Mouse (Mus musculus): Measurements from ENCODE around the gene Optn.

DNA sequence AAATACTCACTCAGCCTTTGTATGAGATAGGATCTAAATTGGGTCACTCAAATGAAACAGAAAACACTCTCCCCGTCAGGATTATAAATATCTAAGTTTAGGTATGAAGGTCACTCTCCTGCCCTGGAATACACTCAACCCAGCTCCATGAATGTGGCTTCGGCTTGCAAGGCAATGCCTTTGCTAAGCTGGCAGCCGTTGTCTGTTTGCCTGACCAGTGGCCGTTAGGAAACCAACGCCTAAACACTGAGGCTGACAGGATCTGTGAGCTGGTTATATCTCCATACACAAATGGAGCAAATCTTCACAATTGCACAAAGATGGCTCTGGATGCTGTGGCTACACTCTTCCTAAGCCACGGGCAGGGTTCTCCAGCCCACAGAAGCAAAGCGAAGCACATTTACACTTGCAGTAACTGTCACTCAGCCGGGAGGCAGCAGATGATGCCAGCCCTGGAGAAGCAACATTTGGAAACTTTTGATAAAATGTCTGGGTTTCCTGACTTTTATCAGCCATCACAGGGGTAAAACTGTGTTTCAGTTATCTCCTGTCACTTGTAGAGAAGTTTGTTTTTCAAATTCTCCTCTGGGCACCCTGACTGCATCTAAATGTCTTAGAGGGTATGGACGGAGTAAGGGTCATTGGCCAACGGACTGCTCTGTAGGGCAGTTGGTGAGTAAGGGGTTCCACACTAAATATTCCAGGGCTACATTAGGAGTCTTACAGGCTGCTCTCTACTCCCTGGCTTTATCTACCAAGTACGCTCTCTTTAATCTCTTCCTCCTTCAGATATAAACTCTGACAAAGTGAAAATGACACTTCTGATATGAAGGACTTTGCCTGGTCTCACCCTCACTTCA lies 21.0 kb downstream of the Optn start:
- TF ChIP-seq POLR2A (IDR thresholded peaks at IDR 0.05; ENCODE audit: insufficient read length, low read depth) (no peak), MAX (IDR thresholded peaks at IDR 0.05; ENCODE audit: low read depth) (no peak), TCF12 (IDR thresholded peaks at IDR 0.05; ENCODE audit: insufficient read depth, poor library complexity, severe bottlenecking) (no peak), CEBPB (IDR thresholded peaks at IDR 0.05; ENCODE audit: insufficient read depth, poor library complexity, severe bottlenecking) (no peak), POLR2AphosphoS2 (IDR thresholded peaks at IDR 0.05; ENCODE audit: insufficient read length, low read depth) (no peak), TCF3 (IDR thresholded peaks at IDR 0.05; ENCODE audit: insufficient read length, low read depth) (no peak), E2F4 (IDR thresholded peaks at IDR 0.05; ENCODE audit: insufficient read depth) (no peak), SRF (IDR thresholded peaks at IDR 0.05; ENCODE audit: control insufficient read depth, insufficient read length, low read depth) (no peak), USF1 (IDR thresholded peaks at IDR 0.05; ENCODE audit: low read depth) (no peak), MYOD1 (IDR thresholded peaks at IDR 0.05; ENCODE audit: control insufficient read depth in 1 of 3, insufficient read length in 2 of 3, low read depth in 2 of 3) (no peak), REST (IDR thresholded peaks at IDR 0.05; ENCODE audit: insufficient read depth, insufficient read length) (no peak)

Data from myocyte (in vitro differentiated cells).